Comparison of ENCODE assay signal across 21 mouse cellular contexts in the genomic region with DNA sequence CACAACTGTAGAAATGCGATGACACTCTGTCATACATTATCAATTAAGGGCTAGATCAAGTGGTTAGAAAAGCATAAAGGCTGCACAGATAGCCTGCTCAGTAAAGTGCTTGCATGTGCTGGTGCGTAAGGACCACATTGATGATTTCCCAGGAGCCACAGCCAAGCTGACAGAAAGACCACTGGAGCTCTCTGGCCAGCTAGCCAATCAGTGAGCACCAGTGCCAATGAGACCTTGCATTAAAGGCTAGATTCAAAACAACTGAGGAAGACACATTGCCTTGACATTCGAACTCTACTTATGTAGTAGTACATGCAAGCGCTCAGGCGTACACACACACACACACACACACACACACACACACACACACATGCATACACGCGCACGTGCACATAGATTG.
DNase-seq lines count a peak whose midpoint lies in the region; ATAC-seq and TF ChIP-seq lines count a peak whose summit lies in the region.
"Had no signal": no experiment of that assay in that cellular context is flagged by ENCODE, and none has a peak within 500 bp of the region (broad histone marks: within the 10 kb centered on the region; RNA-seq: fewer than 3 reads in every experiment).

No protein-coding gene starts in this region.

- 0 out of 2 replicates have a peak, but pooled peaks cover 6% of the 10 kb centered on the region for H3K4me1 ChIP-seq in hindbrain, embryonic 12.5 days
- 0 out of 2 replicates have a peak, but pooled peaks cover 3% of the 10 kb centered on the region for H3K4me1 ChIP-seq in hindbrain, postnatal 0 days (ENCODE audit: insufficient read depth, low read length)
- peaks cover 16% of the 10 kb centered on the region for H3K4me1 ChIP-seq in midbrain, embryonic 13.5 days (replicated peaks)
- no peaks in the 10 kb centered on the region; the same call in 1 of the 2 replicates for H3K4me1 ChIP-seq in midbrain, embryonic 14.5 days (ENCODE audit: control insufficient read depth, insufficient read depth, low read length)
- H3K4me1 ChIP-seq: forebrain, embryonic 15.5 days had no signal

- H3K4me2 ChIP-seq in hindbrain, embryonic 12.5 days (replicated peaks), result no peak overlapping the region
- no peak overlapping the region for H3K4me2 ChIP-seq in hindbrain, postnatal 0 days (ENCODE audit: low read depth, low read length)
- no peak overlapping the region for H3K4me2 ChIP-seq in midbrain, embryonic 13.5 days (replicated peaks)
- no peak overlapping the region for H3K4me2 ChIP-seq in midbrain, embryonic 14.5 days (ENCODE audit: low read length)
- H3K4me2 ChIP-seq: forebrain, embryonic 15.5 days; hindbrain, embryonic 15.5 days had no signal

- H3K27me3 ChIP-seq in hindbrain, embryonic 12.5 days, result no peaks in the 10 kb centered on the region
- H3K27me3 ChIP-seq in hindbrain, postnatal 0 days (ENCODE audit: insufficient read depth, low read length), result no peaks in the 10 kb centered on the region
- H3K27me3 ChIP-seq in midbrain, embryonic 13.5 days, result no peaks in the 10 kb centered on the region
- H3K27me3 ChIP-seq in midbrain, embryonic 14.5 days (ENCODE audit: control insufficient read depth, insufficient read depth, low read length), result no peaks in the 10 kb centered on the region
- H3K27me3 ChIP-seq: forebrain, embryonic 15.5 days; heart, embryonic 13.5 days; hindbrain, embryonic 15.5 days had no signal

- peak; percentile 6 to 13 for DNase-seq in cerebellum, postnatal 10 days
- no peak for DNase-seq in cerebellum, adult 9-11 months
- DNase-seq in hindbrain, postnatal 0 days (ENCODE audit: low spot score), result no peak
- DNase-seq in midbrain, embryonic 14.5 days, result no peak
- no peak for DNase-seq in urinary bladder, postnatal 36 days (ENCODE audit: low spot score in 2 of 2)
- DNase-seq: adrenal gland, postnatal 10 days; B cell, adult 2 months; cerebellum, adult 11 months; cerebellum, adult 8-10 months; cerebellum, postnatal 36 days; gastrocnemius, postnatal 36 days; heart, adult 11 months; heart, postnatal 4 days had no signal

- H3K9ac ChIP-seq in hindbrain, embryonic 12.5 days, result no peak overlapping the region
- H3K9ac ChIP-seq in hindbrain, postnatal 0 days (replicated peaks; ENCODE audit: low read length), result no peak overlapping the region
- H3K9ac ChIP-seq in midbrain, embryonic 13.5 days (replicated peaks), result no peak overlapping the region
- no peak overlapping the region for H3K9ac ChIP-seq in midbrain, embryonic 14.5 days (replicated peaks; ENCODE audit: low read length)
- H3K9ac ChIP-seq: forebrain, embryonic 15.5 days; heart, embryonic 13.5 days; hindbrain, embryonic 15.5 days had no signal

- 82% methylated on average over 8 of the region's 8 CpGs for WGBS in hindbrain, embryonic 12.5 days
- 84% methylated on average over 8 of the region's 8 CpGs for WGBS in hindbrain, postnatal 0 days
- 82% methylated on average over 8 of the region's 8 CpGs for WGBS in midbrain, embryonic 13.5 days
- 90% methylated on average over 8 of the region's 8 CpGs for WGBS in midbrain, embryonic 14.5 days

- H3K9me3 ChIP-seq in hindbrain, embryonic 12.5 days (replicated peaks), result no peaks in the 10 kb centered on the region
- peaks cover 4% of the 10 kb centered on the region; the same call in 1 of the 2 replicates for H3K9me3 ChIP-seq in hindbrain, postnatal 0 days (ENCODE audit: low read length)
- no peaks in the 10 kb centered on the region for H3K9me3 ChIP-seq in midbrain, embryonic 13.5 days
- H3K9me3 ChIP-seq in midbrain, embryonic 14.5 days (ENCODE audit: control insufficient read depth, low read length), result no peaks in the 10 kb centered on the region
- H3K9me3 ChIP-seq: forebrain, embryonic 15.5 days; heart, embryonic 13.5 days; hindbrain, embryonic 15.5 days had no signal

- 0 out of 2 replicates have a peak, but pooled peaks have one; percentile 48 for ATAC-seq in hindbrain, embryonic 12.5 days (ENCODE audit: low FRiP score)
- no peak for ATAC-seq in hindbrain, postnatal 0 days
- peak; percentile 45; the same call in 1 of the 2 replicates for ATAC-seq in midbrain, embryonic 13.5 days
- ATAC-seq in midbrain, embryonic 14.5 days (ENCODE audit: low FRiP score, low TSS enrichment), result no peak
- ATAC-seq: CD4-positive, CD25-positive, alpha-beta regulatory T cell, adult 4 months; forebrain, embryonic 15.5 days; inflammation-experienced regulatory T-cells, adult 6 months had no signal

- H3K4me3 ChIP-seq in hindbrain, embryonic 12.5 days, result no peak overlapping the region
- H3K4me3 ChIP-seq in hindbrain, postnatal 0 days (ENCODE audit: low read length), result no peak overlapping the region
- H3K4me3 ChIP-seq in midbrain, embryonic 13.5 days (replicated peaks), result no peak overlapping the region
- H3K4me3 ChIP-seq in midbrain, embryonic 14.5 days (replicated peaks; ENCODE audit: low read depth, low read length), result no peak overlapping the region
- H3K4me3 ChIP-seq: forebrain, embryonic 15.5 days; hindbrain, embryonic 15.5 days had no signal

- H3K27ac ChIP-seq in hindbrain, embryonic 12.5 days, result no peak overlapping the region
- H3K27ac ChIP-seq in hindbrain, postnatal 0 days, result no peak overlapping the region
- H3K27ac ChIP-seq in midbrain, embryonic 13.5 days, result no peak overlapping the region
- H3K27ac ChIP-seq in midbrain, embryonic 14.5 days (replicated peaks; ENCODE audit: low read depth, low read length), result no peak overlapping the region
- H3K27ac ChIP-seq: forebrain, embryonic 15.5 days; heart, embryonic 13.5 days; hindbrain, embryonic 15.5 days had no signal

- no peak for TF ChIP-seq CTCF in hindbrain, postnatal 0 days (IDR thresholded peaks at IDR 0.05; ENCODE audit: low read depth)

- no peaks in the 10 kb centered on the region for H3K36me3 ChIP-seq in hindbrain, embryonic 12.5 days
- H3K36me3 ChIP-seq in hindbrain, postnatal 0 days (ENCODE audit: insufficient read depth, low read length), result no peaks in the 10 kb centered on the region
- H3K36me3 ChIP-seq in midbrain, embryonic 13.5 days, result no peaks in the 10 kb centered on the region
- H3K36me3 ChIP-seq in midbrain, embryonic 14.5 days (ENCODE audit: control insufficient read depth, insufficient read depth, low read length), result no peaks in the 10 kb centered on the region
- H3K36me3 ChIP-seq: forebrain, embryonic 15.5 days; G1E; heart, embryonic 13.5 days; hindbrain, embryonic 15.5 days had no signal

Comparison
In these comparisons a context has a peak if more than half of its experiments do, and no peak if none do; other contexts are left out.
1. DNase-seq: peak in cerebellum, postnatal 10 days (2 of 2); none in cerebellum, adult 9-11 months (single experiment), hindbrain, postnatal 0 days (single experiment), midbrain, embryonic 14.5 days (single experiment) and urinary bladder, postnatal 36 days (0 of 2).
2. ATAC-seq: peak in hindbrain, embryonic 12.5 days (single experiment) and midbrain, embryonic 13.5 days (single experiment); none in hindbrain, postnatal 0 days (single experiment) and midbrain, embryonic 14.5 days (single experiment).